Mouse (Mus musculus): Measurements from ENCODE around the gene Pmpca.

GRCm38 (mm10) chr2:26356231-26356630 is 32.9 kb upstream of the Pmpca start:
- no peak for TF ChIP-seq POLR2A (IDR thresholded peaks at IDR 0.05; ENCODE audit: low read depth, low read length)
- no peak for TF ChIP-seq CTCF (IDR thresholded peaks at IDR 0.05; ENCODE audit: extremely low read depth, insufficient read length, insufficient replicate concordance, low read depth, low read length)

All from small intestine, adult 2 months (tissue).